Mouse (Mus musculus) heart, adult 2 months (tissue): Measurements from ENCODE around the gene Sost.

ENCODE experiments used
- CTCF ChIP-seq: fragments of 200-600 bp; IDR thresholded peaks from 2 replicates; pipeline ENCODE4 v1.8.1; 2022; ENCODE audit warnings: antibody characterized with exemption, mild to moderate bottlenecking, moderate library complexity
- POLR2A ChIP-seq: fragments of 200-500 bp; IDR thresholded peaks from 2 replicates; pipeline ENCODE4 v1.6.1; 2011; ENCODE audit warnings: mild to moderate bottlenecking, low read depth, low read length, control low read depth; ENCODE audit not compliant: insufficient read depth

GRCm38 (mm10) chr11:101924441-101924976, 42.3 kb downstream of the Sost start:
- TF ChIP-seq CTCF: no peak
- no peak for TF ChIP-seq POLR2A
